Mouse (Mus musculus) midbrain, embryonic 16.5 days (tissue): ENCODE data around the gene Soga1. TPM values are rescaled to one million over a fixed set of nuclear protein-coding genes. Genes with fewer than 3 reads are reported as not detected.

Source experiments
- ATAC-seq: fragments of 200-750 bp; cut with Nextera tagmentation; 2 replicates; pipeline ENCODE4 v1.8.0; 2017; ENCODE audit warnings: moderate TSS enrichment
- H3K27ac ChIP-seq: fragments of 300-500 bp; sonication (generic); 2 replicates; pipeline ENCODE4 v1.5.1; 2014; ENCODE audit warnings: mild to moderate bottlenecking, low read length, mixed read lengths
- H3K27me3 ChIP-seq: fragments of 300-500 bp; sonication (generic); 2 replicates; pipeline ENCODE4 v1.6.1; 2014; ENCODE audit warnings: low read depth, low read length, mixed read lengths; ENCODE audit not compliant: control insufficient read depth, insufficient read depth
- H3K36me3 ChIP-seq: fragments of 300-500 bp; sonication (generic); 2 replicates; pipeline ENCODE4 v1.6.1; 2014; ENCODE audit warnings: mild to moderate bottlenecking, low read length, moderate library complexity, mixed read lengths; ENCODE audit not compliant: control insufficient read depth, insufficient read depth
- H3K4me1 ChIP-seq: fragments of 300-500 bp; sonication (generic); 2 replicates; pipeline ENCODE4 v1.6.1; 2014; ENCODE audit warnings: mild to moderate bottlenecking, low read length, mixed read lengths; ENCODE audit not compliant: control insufficient read depth, insufficient read depth
- H3K4me2 ChIP-seq: fragments of 300-500 bp; sonication (generic); 2 replicates; pipeline ENCODE4 v1.6.1; 2014; ENCODE audit warnings: mild to moderate bottlenecking, low read length, mixed read lengths
- H3K4me3 ChIP-seq: fragments of 300-500 bp; sonication (generic); 2 replicates; pipeline ENCODE4 v1.5.1; 2014; ENCODE audit warnings: low read depth, mild to moderate bottlenecking, low read length, moderate library complexity, mixed read lengths
- H3K9ac ChIP-seq: fragments of 300-500 bp; sonication (generic); 2 replicates; pipeline ENCODE4 v1.6.1; 2014; ENCODE audit warnings: low read depth, low read length, mixed read lengths
- H3K9me3 ChIP-seq: fragments of 300-500 bp; sonication (generic); replicated peaks from 2 replicates; pipeline ENCODE4 v1.6.1; 2014; ENCODE audit warnings: mild to moderate bottlenecking, low read length, mixed read lengths; ENCODE audit not compliant: control insufficient read depth, poor library complexity, severe bottlenecking
- WGBS: fragments of 180-500 bp; shearing (Covaris S2); extraction: QIAGEN DNeasy Blood & Tissue Kit; methylation state at CpG from one replicate; pipeline ENCODE4 v1.1.7; 2014; 5-methylcytosine and 5-hydroxymethylcytosine counted together
- polyA plus RNA-seq: library from polyadenylated mRNA; unstranded; fragments of >200 nt; fragmentation: Nextera tagmentation; extraction: Ambion mirVana; gene quantifications from 2 replicates; pipeline ENCODE4 v1.2.1, GENCODE M21; 2015

Gene Soga1
- polyA plus RNA-seq, 1 experiment from 2014 or later, result 5.5 TPM

GRCm38 (mm10) chr2:157063241-157063700, 15.8 kb downstream of the Soga1 start:
- Histone ChIP-seq H3K4me2 (no peak overlapping the region), H3K9ac (no peak overlapping the region), H3K4me1 (peaks cover 31% of the 10 kb centered on the region), H3K4me3 (no peak overlapping the region), H3K9me3 (no peaks in the 10 kb centered on the region), H3K36me3 (peaks cover 6% of the 10 kb centered on the region), H3K27ac (no peak overlapping the region), H3K27me3 (no peaks in the 10 kb centered on the region)
- ATAC-seq, result no peak
- 73% methylated on average over 4 of the region's 4 CpGs for WGBS

GRCm38 (mm10) chr2:157060557-157061305, 18.3 kb downstream of the Soga1 start:
- 87% methylated on average over 11 of the region's 11 CpGs for WGBS
- no peaks in the 10 kb centered on the region for H3K27me3 ChIP-seq
- H3K9ac ChIP-seq, result no peak overlapping the region
- H3K9me3 ChIP-seq, result no peaks in the 10 kb centered on the region
- H3K4me2 ChIP-seq, result no peak overlapping the region
- peaks cover 9% of the 10 kb centered on the region for H3K36me3 ChIP-seq
- ATAC-seq, result no peak
- H3K27ac ChIP-seq, result no peak overlapping the region
- H3K4me1 ChIP-seq, result peaks cover 29% of the 10 kb centered on the region
- H3K4me3 ChIP-seq, result no peak overlapping the region

DNA sequence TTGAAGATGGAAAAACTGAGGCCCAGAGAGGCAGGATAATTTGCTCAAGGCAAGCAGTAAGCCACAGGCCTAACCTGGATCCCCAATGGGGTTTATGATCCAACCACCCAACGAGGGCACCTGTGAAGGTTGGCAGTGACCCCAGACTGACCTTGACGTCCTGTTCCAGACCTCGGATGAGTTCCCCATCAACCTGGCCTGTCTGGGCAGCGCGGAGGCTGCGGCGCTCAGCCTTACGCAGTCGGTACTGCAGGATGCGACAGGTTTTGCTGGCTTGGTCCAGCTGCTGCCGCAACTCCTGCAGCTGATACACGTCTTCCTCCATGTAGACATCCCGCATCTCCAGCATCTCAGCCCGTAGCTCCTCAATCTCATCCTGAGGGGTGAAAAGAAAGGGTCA, 19.0 kb downstream of the Soga1 start:
- Histone ChIP-seq H3K36me3 (peaks cover 9% of the 10 kb centered on the region), H3K4me3 (no peak overlapping the region), H3K27me3 (no peaks in the 10 kb centered on the region), H3K4me1 (peaks cover 24% of the 10 kb centered on the region), H3K9ac (no peak overlapping the region), H3K27ac (no peak overlapping the region), H3K9me3 (no peaks in the 10 kb centered on the region), H3K4me2 (no peak overlapping the region)
- 94% methylated on average over 14 of the region's 14 CpGs for WGBS
- no peak for ATAC-seq

DNA sequence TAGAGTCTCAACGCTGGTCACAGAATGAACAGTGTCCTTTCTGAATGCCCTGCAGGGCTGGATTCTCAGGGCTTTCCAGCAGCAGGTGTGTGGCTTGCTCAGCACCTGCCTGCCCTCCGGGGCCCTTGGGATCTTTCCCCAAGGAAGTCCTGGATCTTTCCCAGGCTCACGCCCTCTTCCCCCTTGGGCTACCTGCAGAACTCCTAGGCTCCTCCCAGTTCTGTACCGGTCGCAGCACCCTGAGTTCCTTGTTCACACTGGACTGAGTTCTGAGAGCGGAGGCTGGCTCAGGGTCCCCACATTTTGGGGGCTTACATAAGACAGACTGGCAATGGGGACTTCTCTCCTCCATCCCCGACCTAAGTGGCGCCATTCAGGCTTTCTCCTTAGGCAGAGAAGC, 19.9 kb downstream of the Soga1 start:
- WGBS, result 59% methylated on average over 8 of the region's 8 CpGs
- Histone ChIP-seq H3K27ac (peak overlapping the region; percentile 67; the same call in 1 of the 2 replicates), H3K9ac (no peak overlapping the region), H3K4me1 (peaks cover 19% of the 10 kb centered on the region), H3K4me3 (no peak overlapping the region), H3K27me3 (no peaks in the 10 kb centered on the region), H3K4me2 (no peak overlapping the region), H3K36me3 (peaks cover 10% of the 10 kb centered on the region), H3K9me3 (no peaks in the 10 kb centered on the region)
- no peak for ATAC-seq

GRCm38 (mm10) chr2:157058342-157058998, 20.6 kb downstream of the Soga1 start:
- WGBS, result 8% methylated on average over 17 of the region's 18 CpGs
- peaks cover 16% of the 10 kb centered on the region for H3K4me1 ChIP-seq
- peak; percentile 59 for ATAC-seq
- 0 out of 2 replicates have a peak overlapping the region, but pooled peaks have one; percentile 24 for H3K9ac ChIP-seq
- H3K4me2 ChIP-seq, result no peak overlapping the region
- H3K27ac ChIP-seq, result peak overlapping the region; percentile 60
- H3K4me3 ChIP-seq, result no peak overlapping the region
- peaks cover 13% of the 10 kb centered on the region for H3K36me3 ChIP-seq
- no peaks in the 10 kb centered on the region for H3K9me3 ChIP-seq
- H3K27me3 ChIP-seq, result no peaks in the 10 kb centered on the region

GRCm38 (mm10) chr2:157057758-157058157, 21.3 kb downstream of the Soga1 start:
- Histone ChIP-seq H3K4me1 (peaks cover 16% of the 10 kb centered on the region), H3K9ac (no peak overlapping the region), H3K27ac (no peak overlapping the region), H3K36me3 (peaks cover 15% of the 10 kb centered on the region), H3K27me3 (no peaks in the 10 kb centered on the region), H3K4me3 (no peak overlapping the region), H3K9me3 (no peaks in the 10 kb centered on the region), H3K4me2 (no peak overlapping the region)
- no peak for ATAC-seq
- 73% methylated on average over 4 of the region's 4 CpGs for WGBS

GRCm38 (mm10) chr2:157057186-157057585, 21.9 kb downstream of the Soga1 start:
- Histone ChIP-seq H3K4me3 (no peak overlapping the region), H3K9ac (no peak overlapping the region), H3K27ac (no peak overlapping the region), H3K36me3 (peaks cover 15% of the 10 kb centered on the region), H3K9me3 (no peaks in the 10 kb centered on the region), H3K4me1 (peaks cover 16% of the 10 kb centered on the region), H3K27me3 (no peaks in the 10 kb centered on the region), H3K4me2 (no peak overlapping the region)
- WGBS, result 95% methylated on average over 3 of the region's 3 CpGs
- no peak for ATAC-seq

- WGBS, result 91% methylated on average over 6 of the region's 6 CpGs
- peaks cover 15% of the 10 kb centered on the region for H3K36me3 ChIP-seq
- no peak overlapping the region for H3K9ac ChIP-seq
- no peaks in the 10 kb centered on the region for H3K9me3 ChIP-seq
- H3K4me2 ChIP-seq, result no peak overlapping the region
- H3K27ac ChIP-seq, result no peak overlapping the region
- H3K4me1 ChIP-seq, result peaks cover 23% of the 10 kb centered on the region
- ATAC-seq, result no peak
- H3K4me3 ChIP-seq, result no peak overlapping the region
- H3K27me3 ChIP-seq, result no peaks in the 10 kb centered on the region
These were observed 23.3 kb downstream of the Soga1 start for GRCm38 (mm10) chr2:157055721-157056120.

- no peak overlapping the region for H3K4me3 ChIP-seq
- peaks cover 32% of the 10 kb centered on the region for H3K4me1 ChIP-seq
- no peaks in the 10 kb centered on the region for H3K27me3 ChIP-seq
- WGBS, result 70% methylated on average over 5 of the region's 5 CpGs
- peak overlapping the region; percentile 39; the same call in 1 of the 2 replicates for H3K27ac ChIP-seq
- ATAC-seq, result peak; percentile 36; the same call in 1 of the 2 replicates
- peaks cover 11% of the 10 kb centered on the region for H3K36me3 ChIP-seq
- no peak overlapping the region for H3K4me2 ChIP-seq
- H3K9me3 ChIP-seq, result no peaks in the 10 kb centered on the region
- no peak overlapping the region for H3K9ac ChIP-seq
These were observed 24.2 kb downstream of the Soga1 start for GRCm38 (mm10) chr2:157054816-157055215.
